Mouse (Mus musculus): ENCODE measurements around the gene Slc40a1. TPM values are rescaled to one million over a fixed set of nuclear protein-coding genes. Genes with fewer than 3 reads are reported as not detected.
A peak's percentile ranks its signal among the peaks of the same experiment; 100 is the strongest.

The Slc40a1 gene
- polyA plus RNA-seq, 1 experiment from 2014 or later: 65.5 TPM

GRCm38 (mm10) chr1:45894168-45894912 lies 32.0 kb downstream of the Slc40a1 start:
- WGBS: 74% methylated on average over 6 of the region's 6 CpGs
- Histone ChIP-seq H3K4me2 (replicated peaks; ENCODE audit: low read depth) (no peak overlapping the region), H3K4me3 (ENCODE audit: low read depth, low read length) (no peak overlapping the region), H3K36me3 (ENCODE audit: control insufficient read depth, insufficient read depth, low read length) (no peaks in the 10 kb centered on the region), H3K9ac (ENCODE audit: low read length) (no peak overlapping the region), H3K27ac (replicated peaks) (no peak overlapping the region), H3K9me3 (ENCODE audit: control insufficient read depth, low read length) (no peaks in the 10 kb centered on the region), H3K4me1 (replicated peaks; ENCODE audit: control insufficient read depth, insufficient read depth) (no peaks in the 10 kb centered on the region), H3K27me3 (ENCODE audit: control insufficient read depth, insufficient read depth, low read length) (no peaks in the 10 kb centered on the region)
- TF ChIP-seq EP300 (optimal IDR thresholded peaks at IDR 0.05) (no peak), CTCF (IDR thresholded peaks at IDR 0.05; ENCODE audit: low read depth) (no peak)
- ATAC-seq (ENCODE audit: low FRiP score, low TSS enrichment): no peak
- DNase-seq (ENCODE audit: low spot score): no peak

- TF ChIP-seq CTCF (IDR thresholded peaks at IDR 0.05; ENCODE audit: low read depth) (no peak), EP300 (optimal IDR thresholded peaks at IDR 0.05) (no peak)
- Histone ChIP-seq H3K9ac (ENCODE audit: low read length) (no peak overlapping the region), H3K4me1 (replicated peaks; ENCODE audit: control insufficient read depth, insufficient read depth) (no peaks in the 10 kb centered on the region), H3K27me3 (ENCODE audit: control insufficient read depth, insufficient read depth, low read length) (no peaks in the 10 kb centered on the region), H3K4me3 (ENCODE audit: low read depth, low read length) (no peak overlapping the region), H3K4me2 (replicated peaks; ENCODE audit: low read depth) (no peak overlapping the region), H3K27ac (replicated peaks) (no peak overlapping the region), H3K9me3 (ENCODE audit: control insufficient read depth, low read length) (no peaks in the 10 kb centered on the region), H3K36me3 (ENCODE audit: control insufficient read depth, insufficient read depth, low read length) (no peaks in the 10 kb centered on the region)
- 60% methylated on average over 2 of the region's 2 CpGs for WGBS
- ATAC-seq (ENCODE audit: low FRiP score, low TSS enrichment) (no peak), DNase-seq (ENCODE audit: low spot score) (no peak)
Measured at GRCm38 (mm10) chr1:45891986-45892385, 34.3 kb downstream of the Slc40a1 start.

GRCm38 (mm10) chr1:45890173-45890572 lies 36.1 kb downstream of the Slc40a1 start, which contains the start of gene Gm5269:
TSS of gene Gm5269 (minus strand) at chr1:45890273.
- TF ChIP-seq EP300 (optimal IDR thresholded peaks at IDR 0.05) (no peak), CTCF (IDR thresholded peaks at IDR 0.05; ENCODE audit: low read depth) (no peak)
- no peak within 1 kb of the TSS for H3K4me3 ChIP-seq (ENCODE audit: low read depth, low read length)
- H3K27me3 ChIP-seq (ENCODE audit: control insufficient read depth, insufficient read depth, low read length): no peaks in the 10 kb centered on the region
- no peak for ATAC-seq (ENCODE audit: low FRiP score, low TSS enrichment)
- no peak within 1 kb of the TSS for H3K4me2 ChIP-seq (replicated peaks; ENCODE audit: low read depth)
- 0 out of 2 replicates have a peak within 1 kb of the TSS, but pooled peaks have one; percentile 53 for H3K27ac ChIP-seq (replicated peaks)
- H3K4me1 ChIP-seq (replicated peaks; ENCODE audit: control insufficient read depth, insufficient read depth): no peaks in the 10 kb centered on the region
- no peaks in the 10 kb centered on the region for H3K36me3 ChIP-seq (ENCODE audit: control insufficient read depth, insufficient read depth, low read length)
- no peaks in the 10 kb centered on the region for H3K9me3 ChIP-seq (ENCODE audit: control insufficient read depth, low read length)
- H3K9ac ChIP-seq (ENCODE audit: low read length): no peak within 1 kb of the TSS
- DNase-seq (ENCODE audit: low spot score): no peak

- no peak for ATAC-seq (ENCODE audit: low FRiP score, low TSS enrichment)
- WGBS: 51% methylated on average over 9 of the region's 9 CpGs
- H3K4me2 ChIP-seq (replicated peaks; ENCODE audit: low read depth): no peak overlapping the region
Measured at GRCm38 (mm10) chr1:45886800-45887199, 39.5 kb downstream of the Slc40a1 start.

GRCm38 (mm10) chr1:45883378-45883777 lies 42.9 kb downstream of the Slc40a1 start:
- no peak overlapping the region for H3K9ac ChIP-seq (ENCODE audit: low read length)
- no peaks in the 10 kb centered on the region for H3K27me3 ChIP-seq (ENCODE audit: control insufficient read depth, insufficient read depth, low read length)
- no peak overlapping the region for H3K4me2 ChIP-seq (replicated peaks; ENCODE audit: low read depth)
- no peaks in the 10 kb centered on the region for H3K36me3 ChIP-seq (ENCODE audit: control insufficient read depth, insufficient read depth, low read length)
- no peak for DNase-seq (ENCODE audit: low spot score)
- no peak for ATAC-seq (ENCODE audit: low FRiP score, low TSS enrichment)
- no peak overlapping the region for H3K27ac ChIP-seq (replicated peaks)
- H3K4me3 ChIP-seq (ENCODE audit: low read depth, low read length): no peak overlapping the region
- no peaks in the 10 kb centered on the region for H3K4me1 ChIP-seq (replicated peaks; ENCODE audit: control insufficient read depth, insufficient read depth)
- TF ChIP-seq CTCF (IDR thresholded peaks at IDR 0.05; ENCODE audit: low read depth) (no peak), EP300 (optimal IDR thresholded peaks at IDR 0.05) (no peak)
- H3K9me3 ChIP-seq (ENCODE audit: control insufficient read depth, low read length): no peaks in the 10 kb centered on the region

More at GRCm38 (mm10) chr1:45886800-45887199, 39.5 kb downstream of the Slc40a1 start:
- Histone ChIP-seq H3K4me3 (ENCODE audit: low read depth, low read length) (no peak overlapping the region), H3K36me3 (ENCODE audit: control insufficient read depth, insufficient read depth, low read length) (no peaks in the 10 kb centered on the region), H3K9me3 (ENCODE audit: control insufficient read depth, low read length) (no peaks in the 10 kb centered on the region), H3K9ac (ENCODE audit: low read length) (no peak overlapping the region), H3K4me1 (replicated peaks; ENCODE audit: control insufficient read depth, insufficient read depth) (no peaks in the 10 kb centered on the region), H3K27me3 (ENCODE audit: control insufficient read depth, insufficient read depth, low read length) (no peaks in the 10 kb centered on the region), H3K27ac (replicated peaks) (no peak overlapping the region)
- TF ChIP-seq EP300 (optimal IDR thresholded peaks at IDR 0.05): no peak
- TF ChIP-seq CTCF (IDR thresholded peaks at IDR 0.05; ENCODE audit: low read depth): no peak
- DNase-seq (ENCODE audit: low spot score): no peak

- 39% methylated on average over 6 of the region's 6 CpGs for WGBS
- Histone ChIP-seq H3K9ac (ENCODE audit: low read length) (no peak overlapping the region), H3K4me3 (ENCODE audit: low read depth, low read length) (no peak overlapping the region), H3K27me3 (ENCODE audit: control insufficient read depth, insufficient read depth, low read length) (no peaks in the 10 kb centered on the region), H3K36me3 (ENCODE audit: control insufficient read depth, insufficient read depth, low read length) (no peaks in the 10 kb centered on the region), H3K9me3 (ENCODE audit: control insufficient read depth, low read length) (no peaks in the 10 kb centered on the region), H3K4me1 (replicated peaks; ENCODE audit: control insufficient read depth, insufficient read depth) (no peaks in the 10 kb centered on the region), H3K27ac (replicated peaks) (no peak overlapping the region), H3K4me2 (replicated peaks; ENCODE audit: low read depth) (no peak overlapping the region)
- no peak for ATAC-seq (ENCODE audit: low FRiP score, low TSS enrichment)
- TF ChIP-seq CTCF (IDR thresholded peaks at IDR 0.05; ENCODE audit: low read depth): no peak
- no peak for DNase-seq (ENCODE audit: low spot score)
Measured at GRCm38 (mm10) chr1:45882076-45882475, 44.2 kb downstream of the Slc40a1 start.
